Mouse (Mus musculus) CH12.LX (cell line): Measurements from ENCODE around the gene Sar1b.

Experiments
- CTCF ChIP-seq, 2 experiments: IDR thresholded peaks in 1 of 2; conservative IDR thresholded peaks in 1 of 2; 2 replicates each; pipeline ENCODE4 v1.5.1; 2011 to 2012; ENCODE audit warnings: low read depth in 2 of 2, low read length in 2 of 2, improper control_type of control experiment in 1 of 2, inconsistent platforms in 1 of 2, mild to moderate bottlenecking in 1 of 2, moderate library complexity in 1 of 2
- HCFC1 ChIP-seq: IDR thresholded peaks from 2 replicates; pipeline ENCODE4 v1.6.1; 2012; ENCODE audit warnings: low read depth, mild to moderate bottlenecking, inconsistent platforms, low read length, improper control_type of control experiment
- IRF4 ChIP-seq: IDR thresholded peaks from 2 replicates; pipeline ENCODE4 v1.6.1; 2014; ENCODE audit warnings: low read depth, mild to moderate bottlenecking, inconsistent platforms, low read length, improper control_type of control experiment
- JUND ChIP-seq: conservative IDR thresholded peaks from 2 replicates; pipeline ENCODE4 v1.6.1; 2011; ENCODE audit warnings: low read depth, low read length, improper control_type of control experiment
- MAX ChIP-seq: IDR thresholded peaks from 2 replicates; pipeline ENCODE4 v1.6.1; 2011; ENCODE audit warnings: low read length, improper control_type of control experiment
- MAZ ChIP-seq: IDR thresholded peaks from 2 replicates; pipeline ENCODE4 v1.6.1; 2012; ENCODE audit warnings: low read depth, mild to moderate bottlenecking, inconsistent platforms, low read length, improper control_type of control experiment, moderate library complexity
- POLR2A ChIP-seq: IDR thresholded peaks from 2 replicates; pipeline ENCODE4 v1.6.1; 2011; ENCODE audit warnings: low read depth, mild to moderate bottlenecking, improper control_type of control experiment, low read length
- TCF12 ChIP-seq: IDR thresholded peaks from 2 replicates; pipeline ENCODE4 v1.6.1; 2014; ENCODE audit warnings: low read depth, mild to moderate bottlenecking, inconsistent platforms, low read length, improper control_type of control experiment
- USF1 ChIP-seq: IDR thresholded peaks from 2 replicates; pipeline ENCODE4 v1.6.1; 2014; ENCODE audit warnings: low read depth, mild to moderate bottlenecking, inconsistent platforms, low read length, improper control_type of control experiment

DNA sequence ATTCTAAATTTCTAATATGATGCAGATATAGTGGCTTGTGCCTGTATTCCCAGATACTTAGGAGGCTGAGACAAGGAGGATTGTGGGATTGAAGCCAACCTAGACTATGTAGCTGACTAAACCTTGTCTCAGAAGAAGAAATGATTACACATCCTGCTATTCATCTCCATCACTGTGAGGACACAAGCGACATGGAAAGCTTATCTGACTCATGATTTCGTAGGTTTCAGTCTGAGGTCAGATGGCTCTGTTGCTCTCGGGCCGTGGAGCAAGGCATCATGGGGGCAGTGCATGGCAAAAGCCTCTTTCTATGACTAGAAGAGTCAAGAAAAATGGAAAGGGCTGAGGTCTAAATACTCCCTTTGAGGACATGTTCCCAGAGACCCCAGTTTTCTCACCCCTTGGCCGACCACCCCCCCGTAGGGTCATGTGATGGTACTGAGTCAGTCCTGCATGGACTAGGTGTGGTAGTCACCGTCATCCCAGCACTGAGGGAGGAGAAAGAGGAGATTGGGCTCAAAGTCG is 48.6 kb downstream of the Sar1b start:
- TF ChIP-seq CTCF (conservative IDR thresholded peaks at IDR 0.05 in 1 of 2, IDR thresholded peaks at IDR 0.05 in 1 of 2; ENCODE audit: low read depth in 2 of 2, low read length in 2 of 2) (no peak), IRF4 (no peak), HCFC1 (no peak), POLR2A (peak; percentile 45; the same call in 1 of the 2 replicates), USF1 (no peak), TCF12 (no peak), JUND (no peak), MAX (no peak), MAZ (no peak)
